Mouse (Mus musculus): Measurements from ENCODE around the gene Ppp1r35. TPM values are rescaled to one million over a fixed set of nuclear protein-coding genes. Genes with fewer than 3 reads are reported as not detected.

Gene Ppp1r35
- polyA plus RNA-seq, 1 experiment: 15.1 TPM

GRCm38 (mm10) chr5:137784546-137784945 lies 5.9 kb downstream of the Ppp1r35 start:
- no peak overlapping the region for H3K27ac ChIP-seq (replicated peaks; ENCODE audit: low read depth, low read length)

DNA sequence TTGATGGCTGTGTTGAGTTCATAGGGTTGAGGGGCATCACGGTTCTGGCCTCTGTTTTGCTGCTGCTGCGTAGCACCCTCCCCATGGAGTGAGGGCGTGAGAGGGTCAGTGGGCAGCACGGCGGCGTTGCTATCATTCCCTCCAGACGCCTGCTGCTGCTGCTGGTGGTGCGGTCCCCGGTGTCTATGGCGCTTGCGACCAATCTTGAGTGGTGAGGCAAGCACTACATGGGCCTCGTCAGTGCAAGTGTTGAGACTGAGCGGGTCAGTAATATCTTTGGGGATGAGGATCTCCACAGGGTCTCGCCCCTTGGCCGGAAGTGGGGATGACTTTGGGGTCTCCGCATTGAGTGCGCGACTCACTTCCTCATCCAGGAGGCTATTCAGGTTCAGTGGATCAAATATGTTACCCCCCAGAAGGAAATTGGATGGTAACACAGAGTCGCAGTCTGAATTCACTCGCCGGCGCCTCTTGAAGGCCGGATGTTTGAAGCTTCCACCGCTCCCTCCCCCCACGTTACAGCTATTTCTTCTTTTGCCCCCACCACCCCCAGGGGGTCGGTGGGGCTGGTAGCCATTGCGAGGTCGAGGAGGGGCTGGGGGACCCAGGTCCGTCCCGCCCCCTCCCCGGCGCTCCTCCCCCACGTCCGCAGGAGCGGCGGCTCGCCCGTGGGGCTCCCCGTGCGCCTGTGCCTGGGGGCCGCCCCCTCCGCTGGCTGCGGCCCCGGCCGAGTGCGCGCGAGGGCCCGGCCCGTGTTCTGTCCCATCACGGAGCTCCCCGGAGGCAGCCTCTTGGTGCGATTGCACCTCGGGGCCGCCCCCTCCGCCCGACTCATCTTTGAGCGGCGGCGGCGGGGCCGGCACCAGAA lies 6.7 kb downstream of the Ppp1r35 start:
- H3K4me3 ChIP-seq (ENCODE audit: insufficient read depth, low read depth, low read length): peak overlapping the region; percentile 99
- H3K27ac ChIP-seq (replicated peaks; ENCODE audit: low read depth, low read length): peak overlapping the region; percentile 94
- peaks cover 16% of the 10 kb centered on the region for H3K4me1 ChIP-seq (ENCODE audit: control insufficient read depth, insufficient read depth, insufficient read length, low read length)

More at GRCm38 (mm10) chr5:137784546-137784945, 5.9 kb downstream of the Ppp1r35 start:
- peak overlapping the region; percentile 99; the same call in 1 of the 2 replicates for H3K4me3 ChIP-seq (ENCODE audit: insufficient read depth, low read depth, low read length)
- peaks cover 18% of the 10 kb centered on the region for H3K4me1 ChIP-seq (ENCODE audit: control insufficient read depth, insufficient read depth, insufficient read length, low read length)

DNA sequence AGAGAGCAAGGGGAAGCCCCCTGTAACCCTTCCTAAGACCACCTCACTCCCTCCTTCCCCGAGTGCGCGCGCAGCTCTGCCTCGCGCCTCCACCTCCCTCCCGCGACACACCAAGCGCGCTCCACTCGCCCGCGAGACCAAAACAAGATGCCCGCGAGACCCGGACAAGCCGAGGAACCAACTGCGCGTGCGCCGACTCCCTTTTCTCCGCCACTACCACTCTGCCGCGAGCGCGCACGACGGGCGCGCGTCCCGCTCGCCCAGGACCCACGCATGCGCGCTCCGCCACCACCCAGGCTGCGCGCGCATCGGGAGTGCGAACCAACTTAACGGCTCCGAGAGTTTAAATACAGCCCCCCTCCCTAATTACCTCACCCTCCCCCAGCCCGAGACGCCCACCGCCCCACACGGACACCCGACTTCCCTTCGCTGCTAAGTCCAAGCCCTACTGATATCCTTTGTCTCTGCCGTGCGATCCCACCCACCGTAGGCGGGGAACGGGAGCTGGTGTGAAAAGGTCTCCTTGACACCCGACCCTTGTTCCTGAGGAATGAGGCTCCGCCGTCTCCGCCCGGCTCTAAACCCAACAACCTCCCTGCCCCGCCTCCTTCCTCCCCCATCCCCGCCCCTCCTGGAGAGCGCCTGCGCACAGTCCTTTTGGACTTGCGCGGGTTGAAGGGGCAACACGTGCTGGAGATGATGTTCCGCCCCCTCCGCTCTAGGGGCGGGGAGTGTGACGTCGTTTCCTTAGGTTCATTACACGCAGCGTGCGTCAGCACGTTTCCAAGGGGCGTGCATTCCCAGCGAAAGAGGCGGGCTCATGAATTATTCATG lies 7.7 kb downstream of the Ppp1r35 start:
- peak overlapping the region; percentile 99 for H3K4me3 ChIP-seq (ENCODE audit: insufficient read depth, low read depth, low read length)
- peaks cover 16% of the 10 kb centered on the region for H3K4me1 ChIP-seq (ENCODE audit: control insufficient read depth, insufficient read depth, insufficient read length, low read length)
- peak overlapping the region; percentile 94 for H3K27ac ChIP-seq (replicated peaks; ENCODE audit: low read depth, low read length)

DNA sequence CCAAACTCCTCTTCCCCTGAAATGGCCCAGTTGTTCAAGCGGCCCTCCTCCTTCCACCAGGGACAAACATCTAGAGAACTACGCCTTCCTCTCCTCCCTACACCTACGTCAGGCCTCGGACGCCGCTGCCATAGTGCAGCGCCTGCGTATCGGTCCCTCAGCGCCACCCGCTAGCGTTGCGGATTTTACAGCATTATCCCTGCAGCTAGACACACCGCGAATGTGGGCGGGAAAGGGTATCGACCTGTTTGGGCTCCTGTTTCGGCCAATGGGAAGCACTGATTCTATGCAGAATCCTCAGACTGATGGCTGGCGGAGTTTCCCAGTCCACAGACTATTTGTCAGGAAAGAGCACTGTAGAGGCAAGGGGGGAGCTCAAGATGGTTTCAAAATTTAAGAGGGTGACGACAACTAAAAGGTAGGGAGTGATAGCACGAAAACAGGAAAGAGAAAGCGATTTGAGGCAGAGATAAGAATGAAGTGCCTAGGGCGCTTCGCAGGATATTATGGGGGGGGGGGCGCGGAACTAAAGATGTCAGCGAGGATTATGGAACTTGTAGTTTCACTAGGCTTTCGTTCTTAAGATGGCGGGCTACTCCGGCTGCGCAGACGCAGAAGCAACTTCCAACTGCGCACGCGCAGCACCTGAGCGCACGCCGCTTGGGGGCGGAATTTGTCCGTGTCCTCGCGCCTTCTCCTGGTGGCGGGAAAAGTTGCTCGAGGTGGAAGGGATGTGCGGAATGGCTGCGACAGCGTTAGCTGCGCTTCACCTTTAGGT lies 8.7 kb downstream of the Ppp1r35 start, which contains the start of the genes Mepce and Zcwpw1:
TSS of gene Mepce (minus strand) at position 505 of the 778 bp plus-strand sequence.
TSS of gene Zcwpw1 (plus strand) at position 648 of the 778 bp plus-strand sequence.
- Histone ChIP-seq H3K4me1 (ENCODE audit: control insufficient read depth, insufficient read depth, insufficient read length, low read length) (peaks cover 16% of the 10 kb centered on the region), H3K27ac (replicated peaks; ENCODE audit: low read depth, low read length) (peak within 1 kb of the TSS; percentile 88), H3K4me3 (ENCODE audit: insufficient read depth, low read depth, low read length) (peak within 1 kb of the TSS; percentile 99)

GRCm38 (mm10) chr5:137788171-137788570 lies 9.5 kb downstream of the Ppp1r35 start:
- peak overlapping the region; percentile 34 for H3K4me3 ChIP-seq (ENCODE audit: insufficient read depth, low read depth, low read length)
- H3K4me1 ChIP-seq (ENCODE audit: control insufficient read depth, insufficient read depth, insufficient read length, low read length): peaks cover 16% of the 10 kb centered on the region
- no peak overlapping the region for H3K27ac ChIP-seq (replicated peaks; ENCODE audit: low read depth, low read length)

DNA sequence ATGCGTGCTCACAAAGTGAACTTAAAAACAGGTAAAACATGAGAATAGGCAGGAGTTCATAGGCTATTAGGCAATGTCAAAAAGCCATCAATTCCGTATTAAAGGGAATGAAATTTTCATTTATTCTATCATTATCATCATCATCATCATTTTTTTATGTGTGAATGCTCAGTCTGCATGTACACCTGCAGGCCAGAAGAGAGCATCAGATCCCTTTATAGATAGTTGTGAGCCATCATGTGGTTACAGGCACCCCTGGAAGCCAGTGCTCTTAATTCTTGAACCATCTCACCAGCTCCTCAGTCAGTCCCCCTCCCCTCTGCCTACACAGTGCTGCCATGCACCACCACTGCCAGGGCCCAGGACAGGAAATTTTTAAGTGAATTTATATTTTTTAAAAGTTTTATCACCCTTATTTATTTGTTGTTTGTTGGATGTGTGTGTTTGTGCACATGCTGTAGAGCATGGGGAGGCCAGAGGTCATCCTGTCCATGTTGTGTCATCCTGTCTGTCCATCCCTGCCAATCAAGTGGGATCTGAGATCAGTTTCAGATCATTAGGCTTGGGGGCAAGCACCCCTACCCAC lies 10.4 kb downstream of the Ppp1r35 start:
- Histone ChIP-seq H3K27ac (replicated peaks; ENCODE audit: low read depth, low read length) (no peak overlapping the region), H3K4me1 (ENCODE audit: control insufficient read depth, insufficient read depth, insufficient read length, low read length) (peaks cover 13% of the 10 kb centered on the region), H3K4me3 (ENCODE audit: insufficient read depth, low read depth, low read length) (no peak overlapping the region)

DNA sequence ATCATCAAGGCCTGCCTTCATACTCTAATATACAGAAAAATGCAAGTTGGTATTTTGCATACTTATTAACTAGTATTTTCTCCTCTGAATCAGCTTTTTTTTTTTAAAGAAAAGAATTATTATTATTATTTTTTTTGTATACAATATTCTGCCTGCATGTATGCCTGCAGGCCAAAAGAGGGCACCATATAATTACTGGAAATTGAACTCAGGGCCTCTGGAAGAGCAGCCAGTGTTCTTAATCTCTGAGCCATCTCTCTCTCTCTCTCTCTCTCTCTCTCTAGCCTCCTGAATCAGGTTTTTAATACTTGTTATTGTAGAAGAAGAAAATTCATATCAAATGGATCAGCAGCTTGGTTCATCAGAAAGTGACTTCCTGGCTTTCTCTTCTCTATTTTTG lies 12.9 kb downstream of the Ppp1r35 start:
- Histone ChIP-seq H3K4me3 (ENCODE audit: insufficient read depth, low read depth, low read length) (no peak overlapping the region), H3K4me1 (ENCODE audit: control insufficient read depth, insufficient read depth, insufficient read length, low read length) (peaks cover 5% of the 10 kb centered on the region), H3K27ac (replicated peaks; ENCODE audit: low read depth, low read length) (no peak overlapping the region)

- no peak overlapping the region for H3K27ac ChIP-seq (replicated peaks; ENCODE audit: low read depth, low read length)
- H3K4me3 ChIP-seq (ENCODE audit: insufficient read depth, low read depth, low read length): no peak overlapping the region
- H3K4me1 ChIP-seq (ENCODE audit: control insufficient read depth, insufficient read depth, insufficient read length, low read length): peaks cover 3% of the 10 kb centered on the region; the same call in 1 of the 2 replicates
Measured at GRCm38 (mm10) chr5:137796606-137797005, 18.0 kb downstream of the Ppp1r35 start.

GRCm38 (mm10) chr5:137800917-137801316 lies 22.3 kb downstream of the Ppp1r35 start:
- H3K27ac ChIP-seq (replicated peaks; ENCODE audit: low read depth, low read length): no peak overlapping the region
- H3K4me3 ChIP-seq (ENCODE audit: insufficient read depth, low read depth, low read length): no peak overlapping the region
- H3K4me1 ChIP-seq (ENCODE audit: control insufficient read depth, insufficient read depth, insufficient read length, low read length): peaks cover 3% of the 10 kb centered on the region; the same call in 1 of the 2 replicates

- no peaks in the 10 kb centered on the region for H3K4me1 ChIP-seq (ENCODE audit: control insufficient read depth, insufficient read depth, insufficient read length, low read length)
- no peak overlapping the region for H3K27ac ChIP-seq (replicated peaks; ENCODE audit: low read depth, low read length)
- no peak overlapping the region for H3K4me3 ChIP-seq (ENCODE audit: insufficient read depth, low read depth, low read length)
Measured at GRCm38 (mm10) chr5:137806158-137806557, 27.5 kb downstream of the Ppp1r35 start.

DNA sequence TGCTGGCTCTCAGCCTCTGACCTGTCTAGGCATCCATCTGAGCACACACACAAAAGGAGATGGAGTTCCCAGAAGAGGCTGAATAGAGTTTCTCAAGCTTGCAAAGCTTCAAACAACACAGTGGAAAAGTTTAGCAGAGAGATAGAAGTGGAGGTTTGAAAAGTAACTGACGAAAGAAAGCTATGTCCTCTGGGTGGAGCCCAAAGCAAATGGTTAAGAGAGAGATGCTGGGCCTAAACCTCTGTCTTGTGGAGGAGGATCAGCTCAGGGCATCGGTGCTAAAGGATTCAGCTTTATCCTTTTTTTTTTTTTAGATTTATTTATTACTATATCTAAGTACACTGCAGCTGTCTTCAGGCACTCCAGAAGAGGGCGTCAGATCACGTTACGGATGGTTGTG lies 29.7 kb downstream of the Ppp1r35 start:
- H3K4me1 ChIP-seq (ENCODE audit: control insufficient read depth, insufficient read depth, insufficient read length, low read length): no peaks in the 10 kb centered on the region
- no peak overlapping the region for H3K4me3 ChIP-seq (ENCODE audit: insufficient read depth, low read depth, low read length)
- H3K27ac ChIP-seq (replicated peaks; ENCODE audit: low read depth, low read length): no peak overlapping the region

GRCm38 (mm10) chr5:137817466-137818222 lies 39.0 kb downstream of the Ppp1r35 start:
- H3K4me1 ChIP-seq (ENCODE audit: control insufficient read depth, insufficient read depth, insufficient read length, low read length): no peaks in the 10 kb centered on the region
- H3K27ac ChIP-seq (replicated peaks; ENCODE audit: low read depth, low read length): no peak overlapping the region
- no peak overlapping the region for H3K4me3 ChIP-seq (ENCODE audit: insufficient read depth, low read depth, low read length)

DNA sequence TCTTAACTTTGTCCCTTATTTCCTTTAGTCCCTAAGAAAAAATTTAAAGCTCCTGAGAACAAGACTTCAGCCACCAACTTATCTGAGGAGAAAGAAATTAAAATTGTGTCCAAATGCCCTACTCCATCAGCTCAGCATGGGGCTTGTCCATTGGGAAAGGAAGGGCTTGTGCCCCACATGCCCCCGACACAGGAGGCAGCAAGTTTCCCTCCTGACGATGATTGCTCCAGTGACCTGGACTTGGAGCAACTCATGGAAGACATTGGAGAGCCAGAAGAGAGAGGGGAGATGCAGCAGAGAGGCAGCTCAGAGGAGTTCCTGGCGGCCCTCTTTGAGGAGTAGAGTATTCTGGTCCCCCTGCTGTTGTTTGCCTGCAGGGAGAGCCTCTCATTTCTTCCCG lies 43.5 kb downstream of the Ppp1r35 start:
- no peak overlapping the region for H3K27ac ChIP-seq (replicated peaks; ENCODE audit: low read depth, low read length)
- H3K4me3 ChIP-seq (ENCODE audit: insufficient read depth, low read depth, low read length): no peak overlapping the region
- no peaks in the 10 kb centered on the region for H3K4me1 ChIP-seq (ENCODE audit: control insufficient read depth, insufficient read depth, insufficient read length, low read length)

- Histone ChIP-seq H3K27ac (replicated peaks; ENCODE audit: low read depth, low read length) (no peak overlapping the region), H3K4me1 (ENCODE audit: control insufficient read depth, insufficient read depth, insufficient read length, low read length) (no peaks in the 10 kb centered on the region), H3K4me3 (ENCODE audit: insufficient read depth, low read depth, low read length) (no peak overlapping the region)
Measured at GRCm38 (mm10) chr5:137822602-137823001, 44.0 kb downstream of the Ppp1r35 start.

All from brown adipose tissue, adult 24 weeks (tissue).